Mouse (Mus musculus): ENCODE results near the gene 1700003E16Rik.

1700003E16Rik gene

DNA sequence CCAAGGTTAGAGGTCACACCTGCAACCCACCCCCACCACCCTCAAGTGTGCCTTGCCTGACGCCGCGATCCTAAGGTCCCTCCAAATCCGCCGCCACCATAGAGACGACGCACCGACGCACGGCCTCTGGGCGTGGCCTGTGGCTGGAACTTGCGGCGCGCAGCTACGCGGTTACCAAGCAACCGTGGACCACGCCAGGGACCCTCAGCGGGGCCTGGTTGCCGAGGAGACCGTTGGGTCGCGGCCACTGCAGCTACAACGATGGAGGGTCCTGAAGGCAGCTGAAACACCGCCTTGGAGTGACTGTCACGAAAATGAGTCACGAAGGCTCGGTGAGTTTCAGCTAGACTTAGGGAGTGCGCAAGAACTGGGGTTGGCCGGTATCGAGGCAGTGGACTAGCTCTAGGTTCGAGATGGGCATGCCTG, at the start of gene 1700003E16Rik, which contains the start of gene Wdr54:
TSS of gene 1700003E16Rik (plus strand) at position 146 of the 426 bp plus-strand sequence.
TSS of gene Wdr54 (minus strand) at position 139 of the 426 bp plus-strand sequence.
- DNase-seq (ENCODE audit: low read depth, low spot score) = peak; percentile 51

DNA sequence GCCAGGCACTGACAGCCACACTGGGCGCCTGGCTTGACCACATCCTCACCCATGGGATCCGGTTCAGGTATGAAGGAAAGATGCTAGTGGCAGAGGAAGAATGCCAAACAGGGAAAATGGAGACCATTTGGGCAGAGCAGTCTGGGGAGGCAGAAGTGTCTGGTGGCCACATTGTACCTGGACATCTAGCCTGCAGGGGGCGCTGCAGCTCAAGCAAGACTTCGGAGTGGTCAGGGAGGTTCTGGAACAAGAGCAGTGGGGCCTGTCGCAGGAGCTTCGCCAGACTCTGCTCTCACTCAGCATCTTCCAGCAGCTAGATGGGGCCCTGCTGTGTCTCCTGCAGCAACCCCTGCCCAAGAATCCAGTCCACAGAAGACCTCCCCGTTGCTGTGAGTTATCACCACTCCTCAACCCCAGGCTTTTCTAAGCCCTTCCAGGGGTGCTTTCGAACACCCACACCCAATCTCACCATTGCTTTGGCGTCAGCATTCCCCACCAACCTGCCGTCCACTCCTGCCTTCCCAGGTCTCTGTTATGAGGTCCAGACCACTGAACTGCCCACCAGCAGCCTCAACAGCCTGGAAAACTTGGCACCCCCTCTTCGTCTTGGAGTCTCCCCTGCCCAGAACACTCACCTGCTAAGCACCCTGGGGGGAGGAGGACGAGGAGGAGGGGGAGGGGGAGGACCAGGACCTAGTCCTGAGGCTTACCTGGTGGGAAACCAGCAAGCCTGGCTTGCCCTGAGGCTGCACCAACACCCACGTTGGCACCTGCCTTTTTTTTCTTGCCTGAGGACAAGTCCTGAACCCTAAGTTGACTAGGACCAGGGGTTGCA, 48.4 kb upstream of the 1700003E16Rik start:
- DNase-seq (ENCODE audit: low read depth, low spot score) = peak; percentile 48

DNA sequence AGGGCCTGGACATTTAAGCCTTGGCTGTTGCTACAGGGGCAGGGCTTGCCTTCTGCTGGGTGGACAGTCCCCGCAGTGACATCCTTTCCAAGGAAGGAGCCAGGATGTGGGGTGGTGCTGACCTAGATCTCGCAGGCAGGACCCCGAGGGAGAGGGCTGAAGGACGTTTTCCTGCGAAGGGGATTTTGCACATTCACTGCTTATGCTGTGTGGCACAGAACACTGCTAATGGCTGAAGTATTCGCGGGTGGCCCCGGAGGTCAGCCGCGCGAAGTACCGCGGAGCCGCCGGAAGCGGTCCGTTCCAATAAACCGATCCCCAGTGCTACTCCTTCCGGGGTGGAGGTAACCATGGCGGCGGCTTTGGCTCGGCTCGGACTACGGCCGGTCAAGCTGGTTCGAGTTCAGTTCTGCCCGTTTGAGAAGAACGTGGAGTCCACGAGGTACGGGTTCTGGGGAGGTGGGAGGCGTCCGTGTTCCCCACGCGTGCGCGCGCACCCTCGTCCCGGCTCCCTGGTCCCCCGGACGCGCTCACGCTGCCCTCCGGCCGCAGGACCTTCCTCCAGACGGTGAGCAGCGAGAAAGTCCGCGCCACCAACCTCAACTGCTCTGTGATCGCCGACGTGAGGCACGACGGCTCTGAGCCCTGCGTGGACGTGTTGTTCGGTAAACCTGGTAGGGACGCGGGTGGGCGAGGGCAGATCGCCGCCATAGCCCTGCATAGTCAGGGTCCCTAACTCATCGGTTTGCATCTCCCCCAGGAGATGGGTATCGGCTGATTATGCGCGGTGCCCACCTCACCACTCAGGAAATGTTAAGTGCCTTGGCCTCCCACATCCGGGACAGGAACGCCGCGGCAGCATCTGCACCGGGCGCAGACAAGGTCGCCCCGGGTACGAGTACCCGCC, 47.2 kb upstream of the 1700003E16Rik start, which contains the start of gene Mrpl53:
TSS of gene Mrpl53 (plus strand) at position 279 of the 907 bp plus-strand sequence.
- peak; percentile 70 for DNase-seq (ENCODE audit: low read depth, low spot score)

DNA sequence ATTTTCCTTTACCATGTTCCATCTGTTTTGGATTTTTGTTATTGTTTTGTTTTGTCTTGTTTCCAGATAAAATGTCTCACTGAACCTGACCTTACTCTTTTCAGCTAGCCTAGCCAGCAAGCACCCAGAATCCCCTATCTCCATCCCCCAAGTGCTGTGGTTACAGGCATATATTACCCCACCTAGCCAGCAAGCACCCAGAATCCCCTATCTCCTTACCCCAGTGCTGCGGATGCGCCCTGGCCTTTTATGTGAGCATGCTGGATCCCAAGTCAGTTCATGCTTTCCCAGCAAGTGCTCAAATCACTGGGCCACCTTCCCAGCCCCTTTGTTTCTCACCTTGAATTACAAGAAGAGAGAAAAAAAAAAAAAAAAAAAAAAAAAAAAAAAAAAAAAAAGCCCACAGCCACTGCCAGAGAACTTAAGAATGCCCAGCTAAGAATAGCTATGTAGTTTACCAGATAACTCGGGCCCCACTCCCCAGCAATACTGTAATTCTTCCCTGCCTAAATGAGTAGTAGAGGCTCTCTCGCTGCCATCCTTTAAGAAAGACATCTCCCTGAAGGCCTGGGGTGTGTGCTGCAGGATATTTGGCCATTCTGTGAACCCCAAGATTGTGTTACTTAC, 44.6 kb upstream of the 1700003E16Rik start:
- DNase-seq (ENCODE audit: low read depth, low spot score) = no peak

DNA sequence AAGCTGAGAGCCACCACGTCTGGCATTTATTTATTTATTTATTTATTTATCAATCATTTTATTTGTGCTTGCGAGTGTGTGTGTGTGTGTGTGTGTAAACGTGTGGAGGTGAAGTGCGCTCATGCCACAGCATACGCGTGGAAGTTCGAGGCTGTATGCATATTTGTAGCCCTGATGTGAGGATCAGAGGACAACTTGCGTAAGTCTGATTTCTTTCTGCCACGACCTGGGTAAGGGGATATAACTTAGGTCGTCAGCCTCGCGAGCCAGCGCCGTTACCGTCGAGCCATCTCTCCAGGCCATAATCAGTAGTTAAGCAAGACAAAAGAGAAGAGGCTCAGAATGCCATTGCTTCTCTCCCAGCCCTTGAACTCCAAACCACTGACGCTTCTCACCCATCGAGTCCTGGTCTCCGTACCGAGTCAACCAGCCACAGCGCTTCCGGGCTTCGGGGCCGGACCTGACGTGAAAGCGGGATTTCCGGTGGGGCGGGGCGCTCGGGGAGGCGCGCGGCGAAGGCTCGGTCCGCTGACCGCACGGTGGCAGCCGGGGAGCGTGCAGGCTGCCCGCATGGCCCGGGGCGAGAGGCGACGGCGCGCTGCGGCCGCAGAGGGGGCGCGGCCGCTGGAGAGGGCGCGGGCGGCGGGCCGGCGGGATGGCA, 41.1 kb upstream of the 1700003E16Rik start, which contains the start of gene Mogs:
TSS of gene Mogs (plus strand) at position 486 of the 661 bp plus-strand sequence.
- DNase-seq (ENCODE audit: low read depth, low spot score) = peak; percentile 85

DNA sequence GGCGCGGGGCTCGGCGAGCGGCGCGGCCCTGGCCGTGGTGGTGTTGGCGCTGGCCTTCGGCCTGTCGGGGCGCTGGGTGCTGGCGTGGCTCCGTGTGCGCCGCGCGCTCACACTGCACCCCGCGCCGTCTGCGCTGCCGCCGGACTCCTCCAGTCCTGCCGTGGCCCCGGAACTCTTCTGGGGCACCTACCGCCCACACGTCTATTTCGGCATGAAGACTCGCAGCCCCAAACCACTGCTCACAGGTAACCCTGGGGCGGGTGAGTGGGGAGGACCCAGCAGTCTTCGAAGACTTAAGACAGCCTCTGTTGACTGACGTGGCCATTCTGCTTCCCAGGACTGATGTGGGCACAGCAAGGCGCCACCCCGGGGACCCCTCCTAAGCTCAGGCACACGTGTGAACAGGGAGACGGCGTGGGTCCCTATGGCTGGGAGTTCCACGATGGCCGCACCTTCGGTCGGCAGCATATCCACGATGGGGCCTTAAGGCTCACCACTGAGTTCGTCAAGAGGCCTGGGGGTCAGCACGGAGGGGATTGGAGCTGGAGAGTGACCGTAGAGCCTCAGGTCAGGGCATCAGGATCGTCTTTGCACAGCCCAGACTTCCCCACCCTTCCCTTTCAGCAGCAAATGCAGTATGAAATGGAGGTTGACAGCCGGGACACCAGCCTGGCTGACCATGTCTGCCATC, 40.4 kb upstream of the 1700003E16Rik start:
- no peak for DNase-seq (ENCODE audit: low read depth, low spot score)

DNA sequence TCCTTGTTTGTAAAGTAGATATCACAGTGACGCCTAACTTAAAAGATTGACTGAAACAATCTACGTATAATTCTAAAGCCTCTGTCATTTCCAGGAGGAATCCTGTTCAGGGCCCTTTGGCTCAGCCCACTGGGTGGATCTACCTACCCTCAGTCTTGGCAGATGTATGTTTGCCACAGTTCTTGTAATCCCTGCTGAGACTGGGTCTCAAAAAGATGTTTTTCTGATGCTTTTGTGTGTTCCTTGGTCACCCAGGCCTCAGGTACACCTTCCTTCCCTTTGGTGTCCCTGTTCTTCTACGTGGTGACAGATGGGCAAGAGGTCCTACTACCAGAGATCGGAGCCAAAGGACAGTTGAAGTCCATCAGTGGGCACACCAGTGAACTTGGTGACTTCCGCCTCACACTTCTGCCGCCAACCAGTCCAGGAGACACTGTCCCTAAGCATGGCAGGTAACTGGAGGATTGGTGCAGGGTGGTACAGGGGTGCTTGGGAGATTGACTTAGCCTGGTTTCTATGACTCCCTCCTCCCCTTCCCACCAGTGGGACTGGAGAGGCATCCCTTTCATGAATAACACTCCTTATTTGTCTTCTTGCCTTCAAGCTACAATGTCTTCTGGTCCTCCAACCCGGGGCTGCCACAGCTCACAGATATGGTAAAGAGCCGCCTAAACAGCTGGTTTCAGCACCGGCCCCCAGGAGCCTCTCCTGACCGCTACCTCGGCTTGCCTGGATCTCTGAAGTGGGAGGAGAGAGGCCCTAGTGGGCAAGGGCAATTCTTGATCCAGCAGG, 39.6 kb upstream of the 1700003E16Rik start:
- no peak for DNase-seq (ENCODE audit: low read depth, low spot score)

DNA sequence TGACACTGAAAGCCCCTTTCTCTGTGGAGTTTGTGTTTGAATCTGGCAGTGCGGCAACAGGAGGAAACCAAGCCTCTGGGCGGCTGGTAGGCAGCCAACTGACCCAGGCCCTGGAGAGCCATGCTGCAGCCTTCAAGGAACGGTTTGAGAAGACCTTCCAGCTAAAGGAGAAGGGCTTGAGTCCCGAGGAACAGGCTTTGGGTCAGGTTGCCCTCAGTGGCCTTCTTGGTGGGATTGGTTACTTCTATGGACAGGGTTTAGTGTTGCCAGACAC, 39.1 kb upstream of the 1700003E16Rik start:
- no peak for DNase-seq (ENCODE audit: low read depth, low spot score)

DNA sequence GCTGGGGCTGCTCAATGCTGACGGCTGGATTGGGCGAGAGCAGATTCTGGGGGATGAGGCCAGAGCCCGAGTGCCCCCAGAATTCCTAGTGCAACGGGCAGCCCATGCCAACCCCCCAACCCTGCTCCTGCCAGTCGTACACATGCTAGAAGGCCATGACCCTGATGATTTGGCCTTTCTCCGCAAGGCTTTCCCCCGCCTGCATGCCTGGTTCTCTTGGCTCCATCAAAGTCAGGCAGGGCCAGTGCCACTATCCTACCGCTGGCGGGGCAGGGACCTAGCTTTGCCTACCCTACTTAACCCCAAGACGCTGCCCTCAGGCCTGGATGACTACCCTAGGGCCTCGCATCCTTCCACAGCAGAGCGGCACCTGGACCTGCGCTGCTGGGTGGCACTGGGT, 38.6 kb upstream of the 1700003E16Rik start:
- DNase-seq (ENCODE audit: low read depth, low spot score) = no peak

DNA sequence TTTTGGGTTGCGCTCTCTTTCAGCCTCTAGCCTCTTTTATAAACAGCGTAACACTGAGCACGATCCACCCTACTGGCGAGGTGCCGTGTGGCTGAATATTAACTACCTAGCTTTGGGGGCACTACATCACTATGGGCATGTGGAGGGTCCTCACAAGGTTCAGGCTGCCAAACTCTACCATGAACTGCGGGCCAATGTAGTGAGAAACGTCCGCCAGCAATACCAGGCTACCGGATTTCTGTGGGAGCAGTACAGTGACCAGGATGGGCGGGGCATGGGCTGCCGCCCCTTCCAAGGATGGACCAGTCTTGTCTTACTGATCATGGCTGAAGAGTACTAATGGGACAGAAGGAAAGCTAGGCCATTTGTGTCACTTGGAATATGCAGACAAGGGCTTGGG, 37.8 kb upstream of the 1700003E16Rik start:
- DNase-seq (ENCODE audit: low read depth, low spot score) = no peak

DNA sequence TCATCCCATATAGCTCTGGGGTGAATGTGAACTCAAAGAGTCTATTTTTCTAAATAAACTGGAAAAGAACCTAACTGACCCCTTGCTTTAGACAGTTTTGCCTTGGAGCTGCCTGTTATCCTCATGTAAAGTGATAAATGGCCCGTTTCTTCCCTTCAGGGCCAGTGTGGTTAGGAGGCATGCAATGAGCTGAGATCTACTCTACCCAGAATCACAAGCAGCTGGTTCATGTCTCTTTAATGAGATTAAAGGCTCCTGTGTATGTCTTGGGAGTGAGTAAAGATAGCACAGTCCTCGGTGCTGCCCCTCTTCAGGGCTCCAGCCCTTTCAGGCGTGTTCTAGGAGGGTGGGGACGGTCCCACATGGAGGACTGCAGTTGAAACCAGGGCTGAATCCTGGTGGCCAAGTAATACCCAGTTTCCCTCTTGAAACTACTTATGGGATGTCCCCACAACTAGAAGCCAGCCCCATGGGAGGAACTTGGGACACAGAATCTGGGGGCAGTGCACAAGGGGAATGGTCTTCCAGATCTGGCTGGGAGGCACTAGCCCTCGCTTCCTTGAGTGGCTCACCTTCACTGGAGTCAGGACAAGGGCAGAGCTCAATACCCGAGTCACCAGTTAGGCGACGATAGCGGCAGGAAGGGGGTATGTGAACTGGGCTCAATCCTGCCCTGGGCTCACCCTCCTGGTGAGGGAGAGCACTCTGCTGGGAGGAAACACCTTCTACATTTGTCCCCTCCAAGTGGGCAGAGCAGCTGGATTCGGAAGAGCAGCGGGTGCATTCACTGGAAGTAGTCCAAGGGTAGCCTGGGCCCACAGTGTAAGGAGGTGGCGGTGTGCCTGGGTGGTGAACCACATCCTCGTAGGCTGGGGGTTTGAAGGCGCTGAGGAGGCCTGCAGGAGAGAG, 37.1 kb upstream of the 1700003E16Rik start:
- no peak for DNase-seq (ENCODE audit: low read depth, low spot score)

DNA sequence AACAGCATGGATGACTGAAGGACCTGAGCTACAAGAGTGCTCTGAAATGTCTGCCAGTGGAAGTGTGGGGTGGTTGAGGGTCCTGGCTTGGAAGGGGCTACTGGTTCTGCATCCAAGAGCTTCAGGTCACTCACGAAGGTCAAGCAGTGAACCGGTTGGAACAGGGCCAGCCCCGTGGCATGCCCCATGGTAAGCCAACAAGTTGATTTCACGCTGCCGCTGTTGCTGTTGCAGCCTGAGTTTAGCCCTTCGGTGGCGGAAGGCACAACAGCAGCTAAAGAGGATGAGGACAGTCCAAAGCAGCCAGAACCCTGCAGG, 36.5 kb upstream of the 1700003E16Rik start:
- DNase-seq (ENCODE audit: low read depth, low spot score) = no peak

DNA sequence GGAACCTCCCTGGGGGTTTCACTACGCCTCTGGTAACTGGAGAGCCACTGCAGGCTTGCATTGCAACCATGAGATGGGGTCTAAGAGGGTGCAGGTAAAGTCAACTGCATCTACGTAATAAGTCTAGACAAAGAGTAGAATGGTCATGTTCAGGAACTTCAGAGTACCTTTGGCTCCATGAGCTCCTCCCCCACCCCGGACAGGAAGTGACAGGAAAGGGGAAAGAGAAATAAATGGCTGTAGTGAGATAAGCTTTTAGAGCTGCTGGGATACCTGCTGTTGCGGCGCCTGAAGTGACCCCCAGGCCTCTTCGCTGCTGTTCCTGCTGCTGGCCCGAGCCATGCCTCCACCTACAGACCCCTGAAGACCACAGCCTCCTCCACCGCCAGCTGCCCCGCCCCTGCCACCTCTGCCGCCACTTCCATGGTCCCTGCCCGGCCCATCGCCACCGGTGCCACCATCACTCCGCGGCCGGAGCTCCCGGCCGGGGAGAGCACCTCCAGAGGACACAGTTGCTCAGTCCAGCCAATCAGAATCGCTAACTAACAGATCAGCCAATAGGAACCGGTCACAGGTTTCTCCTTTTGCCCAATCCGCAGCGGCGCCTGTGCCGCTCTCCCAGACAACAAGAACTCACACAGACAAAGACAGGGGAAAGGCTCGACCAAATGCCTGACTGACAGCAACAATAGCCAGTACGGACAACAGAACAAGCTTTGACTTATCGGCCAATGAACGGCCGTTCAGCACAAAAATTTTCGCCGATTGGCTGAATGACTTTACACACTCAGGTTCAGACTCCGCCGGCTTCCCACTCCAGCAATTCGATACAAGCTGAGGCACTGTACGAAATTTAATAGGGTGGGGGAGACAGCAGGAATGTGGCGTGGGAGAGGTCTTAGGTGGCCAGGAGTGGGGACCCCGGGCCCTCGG, 35.0 kb upstream of the 1700003E16Rik start, which contains the start of gene Wbp1:
TSS of gene Wbp1 (minus strand) at position 630 of the 933 bp plus-strand sequence.
- peak; percentile 97 for DNase-seq (ENCODE audit: low read depth, low spot score)

DNA sequence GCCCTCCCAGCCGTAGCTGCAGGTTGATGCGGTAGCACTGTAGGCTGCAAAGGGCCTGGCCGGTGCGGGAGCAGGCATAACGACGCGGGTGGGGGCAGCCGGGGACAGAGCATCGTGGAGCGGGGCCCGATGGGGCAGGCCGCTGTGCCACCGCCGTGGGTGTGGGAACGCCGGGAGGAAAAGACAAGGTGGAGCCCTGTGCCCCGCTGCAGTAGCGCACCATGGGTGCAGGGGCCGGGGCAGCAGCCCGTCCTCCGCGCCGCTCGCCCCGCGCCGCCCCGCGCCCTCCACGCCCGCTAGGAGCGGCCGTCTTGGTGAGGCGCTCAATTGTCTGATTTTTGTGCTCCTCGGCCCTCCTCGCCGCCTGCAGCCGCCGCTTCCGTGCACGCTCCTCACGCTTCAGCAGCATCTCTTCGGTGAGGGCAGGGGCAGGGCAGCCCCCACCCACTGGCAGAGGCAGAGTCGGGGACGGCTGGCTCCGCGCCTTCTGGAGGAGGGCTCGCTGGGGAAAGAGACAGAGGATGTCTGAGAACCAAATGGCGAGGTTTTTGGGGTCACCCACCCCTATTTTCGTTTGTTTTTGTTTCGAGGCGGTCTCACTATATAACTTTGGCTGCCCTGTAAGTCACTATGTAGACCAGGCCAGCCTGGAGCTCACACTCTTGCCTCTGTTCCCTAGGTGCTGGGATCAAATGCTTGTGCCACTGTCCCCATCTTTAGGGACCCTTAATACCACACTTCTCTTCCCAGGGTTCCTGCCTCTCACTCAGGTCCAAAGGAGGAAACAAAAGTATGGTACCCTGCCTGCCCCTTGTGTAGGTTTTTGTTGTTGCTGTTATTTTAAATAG, 34.1 kb upstream of the 1700003E16Rik start:
- DNase-seq (ENCODE audit: low read depth, low spot score) = no peak

DNA sequence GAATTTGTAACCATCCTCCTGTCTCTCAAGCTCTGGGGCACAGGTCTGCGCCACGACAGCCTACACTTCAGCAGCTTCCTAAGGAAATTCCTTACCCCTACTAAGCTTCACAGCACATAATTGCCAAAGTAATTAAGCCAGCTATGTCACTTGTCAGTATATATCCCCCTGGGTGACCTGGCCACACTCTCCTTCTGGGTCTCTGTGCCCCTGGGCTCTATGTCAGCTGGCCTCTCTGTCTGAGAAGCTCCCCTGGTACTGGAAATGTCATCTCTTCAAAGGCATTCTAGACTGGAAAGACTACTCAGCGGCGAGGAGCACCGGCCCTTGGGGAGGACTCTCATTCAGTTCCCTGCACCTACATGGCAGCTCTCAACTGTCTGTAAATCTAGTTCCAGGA, 33.2 kb upstream of the 1700003E16Rik start:
- no peak for DNase-seq (ENCODE audit: low read depth, low spot score)

DNA sequence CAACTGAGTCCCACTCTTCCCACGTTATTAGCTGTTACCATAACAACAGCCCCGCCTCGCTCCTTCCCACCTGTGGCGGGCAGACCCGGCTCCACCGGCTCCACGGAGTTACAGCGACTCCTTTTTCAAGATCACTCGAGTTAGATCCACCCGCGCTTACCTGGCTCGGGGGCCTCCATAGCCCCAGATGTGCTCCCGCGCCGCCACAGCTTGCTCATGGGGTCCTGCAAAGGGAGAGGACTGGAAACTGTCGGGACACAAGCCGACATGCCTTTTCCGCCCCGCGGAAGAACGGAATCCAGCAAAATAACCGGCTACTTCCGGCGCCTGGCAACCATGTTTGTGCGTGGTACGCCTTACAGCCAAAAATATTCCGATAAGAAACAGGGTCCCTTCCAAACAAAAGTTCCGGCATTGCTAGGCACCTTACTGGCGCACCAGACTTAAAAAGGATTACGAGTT, 31.3 kb upstream of the 1700003E16Rik start:
- DNase-seq (ENCODE audit: low read depth, low spot score) = peak; percentile 94

DNA sequence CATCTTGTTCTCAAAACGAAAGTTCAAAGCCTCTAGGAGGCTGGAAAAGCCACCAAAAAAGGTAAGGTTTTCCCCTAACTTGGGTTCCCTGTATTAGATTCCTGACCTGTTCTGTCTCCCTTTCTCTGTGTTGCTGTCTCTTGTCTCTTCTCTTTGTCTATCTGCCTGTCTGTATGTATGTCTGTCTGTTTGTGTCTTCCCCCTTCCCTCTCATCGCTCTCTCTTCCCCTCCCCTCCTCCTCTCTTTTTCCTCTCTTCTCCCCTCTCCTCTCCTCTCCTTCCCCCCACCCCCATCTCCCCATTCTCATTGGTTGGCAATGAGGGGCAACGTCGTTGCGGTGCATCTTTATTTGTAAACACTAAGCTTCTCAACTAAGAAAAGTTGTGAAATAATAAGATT, 30.9 kb upstream of the 1700003E16Rik start, which contains the start of gene Ino80b:
TSS of gene Ino80b (minus strand) at position 101 of the 400 bp plus-strand sequence.
- DNase-seq (ENCODE audit: low read depth, low spot score) = no peak

All from retina, postnatal 7 days (tissue).